Mouse (Mus musculus) midbrain, embryonic 11.5 days (tissue): Measurements from ENCODE around the gene Adra2a. TPM values are rescaled to one million over a fixed set of nuclear protein-coding genes. Genes with fewer than 3 reads are reported as not detected.
A peak's percentile ranks its signal among the peaks of the same experiment; 100 is the strongest.

Source experiments
- ATAC-seq: fragments of 200-750 bp; cut with Nextera tagmentation; 2 replicates; pipeline ENCODE4 v1.8.0; 2017; ENCODE audit warnings: moderate TSS enrichment, moderate library complexity; ENCODE audit not compliant: low FRiP score
- DNase-seq: peaks from one replicate; pipeline ENCODE4 v3.0.0; 2015; ENCODE audit warnings: low spot score; ENCODE audit errors: missing footprints
- H3K27ac ChIP-seq: fragments of 300-500 bp; sonication (generic); 2 replicates; pipeline ENCODE4 v1.5.1; 2014; ENCODE audit warnings: low read depth, low read length
- H3K27me3 ChIP-seq: fragments of 300-500 bp; sonication (generic); 2 replicates; pipeline ENCODE4 v1.6.1; 2014; ENCODE audit warnings: mild to moderate bottlenecking, low read length, moderate library complexity, mixed read lengths; ENCODE audit not compliant: control insufficient read depth, insufficient read depth
- H3K36me3 ChIP-seq: fragments of 300-500 bp; sonication (generic); 2 replicates; pipeline ENCODE4 v1.6.1; 2014; ENCODE audit warnings: mild to moderate bottlenecking, low read length, moderate library complexity, mixed read lengths; ENCODE audit not compliant: control insufficient read depth, insufficient read depth
- H3K4me1 ChIP-seq: fragments of 300-500 bp; sonication (generic); 2 replicates; pipeline ENCODE4 v1.6.1; 2014; ENCODE audit warnings: low read length; ENCODE audit not compliant: control insufficient read depth, insufficient read depth
- H3K4me2 ChIP-seq: fragments of 300-500 bp; sonication (generic); 2 replicates; pipeline ENCODE4 v1.6.1; 2014; ENCODE audit warnings: mild to moderate bottlenecking, moderate library complexity
- H3K4me3 ChIP-seq: fragments of 300-500 bp; sonication (generic); 2 replicates; pipeline ENCODE4 v1.5.1; 2014; ENCODE audit warnings: low read depth, low read length
- H3K9ac ChIP-seq: fragments of 300-500 bp; sonication (generic); 2 replicates; pipeline ENCODE4 v1.6.1; 2014; ENCODE audit warnings: low read length
- H3K9me3 ChIP-seq: fragments of 300-500 bp; sonication (generic); 2 replicates; pipeline ENCODE4 v1.6.1; 2016; ENCODE audit warnings: low read length; ENCODE audit not compliant: control insufficient read depth
- WGBS: fragments of 180-500 bp; shearing (Covaris S2); extraction: QIAGEN DNeasy Blood & Tissue Kit; methylation state at CpG from one replicate; pipeline ENCODE4 v1.1.7; 2014; 5-methylcytosine and 5-hydroxymethylcytosine counted together
- polyA plus RNA-seq: library from polyadenylated mRNA; unstranded; fragments of >200 nt; fragmentation: Nextera tagmentation; extraction: Ambion mirVana; gene quantifications from 2 replicates; pipeline ENCODE4 v1.2.1, GENCODE M21; 2014

Gene Adra2a
- polyA plus RNA-seq = 1.3 and 1.4 TPM in 2 replicates

- Histone ChIP-seq H3K27ac (no peak within 1 kb of the TSS), H3K27me3 (peaks cover 37% of the 10 kb centered on the region)
These were observed at the start of gene Adra2a for GRCm38 (mm10) chr19:54043851-54044250. TSS of gene Adra2a (plus strand) at chr19:54044151.

GRCm38 (mm10) chr19:53994276-53994675, 49.7 kb upstream of the Adra2a start:
- H3K36me3 ChIP-seq = no peaks in the 10 kb centered on the region
- H3K27ac ChIP-seq = no peak overlapping the region
- H3K4me3 ChIP-seq = no peak overlapping the region
- H3K4me1 ChIP-seq = no peaks in the 10 kb centered on the region
- H3K27me3 ChIP-seq = no peaks in the 10 kb centered on the region
- no peaks in the 10 kb centered on the region for H3K9me3 ChIP-seq
- DNase-seq = no peak
- no peak for ATAC-seq
- H3K9ac ChIP-seq = no peak overlapping the region
- 83% methylated on average over 1 of the region's 1 CpGs for WGBS
- H3K4me2 ChIP-seq = no peak overlapping the region

More at GRCm38 (mm10) chr19:54043851-54044250, at the start of gene Adra2a:
- peak within 1 kb of the TSS; percentile 52 for H3K4me3 ChIP-seq
- 73% methylated on average over 5 of the region's 5 CpGs for WGBS
- H3K4me2 ChIP-seq = peak within 1 kb of the TSS; percentile 99
- no peaks in the 10 kb centered on the region for H3K9me3 ChIP-seq
- DNase-seq (no peak), ATAC-seq (no peak)
- H3K9ac ChIP-seq = peak within 1 kb of the TSS; percentile 57
- H3K36me3 ChIP-seq = no peaks in the 10 kb centered on the region
- peaks cover 23% of the 10 kb centered on the region for H3K4me1 ChIP-seq

GRCm38 (mm10) chr19:54010973-54011372, 33.0 kb upstream of the Adra2a start:
- DNase-seq (no peak), ATAC-seq (no peak)
- Histone ChIP-seq H3K4me2 (no peak overlapping the region), H3K27ac (no peak overlapping the region), H3K4me1 (no peaks in the 10 kb centered on the region), H3K4me3 (no peak overlapping the region), H3K36me3 (no peaks in the 10 kb centered on the region), H3K9me3 (no peaks in the 10 kb centered on the region), H3K9ac (no peak overlapping the region), H3K27me3 (no peaks in the 10 kb centered on the region)
- 66% methylated on average over 4 of the region's 4 CpGs for WGBS

- no peaks in the 10 kb centered on the region for H3K4me1 ChIP-seq
- WGBS = 94% methylated on average over 5 of the region's 5 CpGs
- no peak overlapping the region for H3K4me2 ChIP-seq
- H3K9ac ChIP-seq = no peak overlapping the region
- no peaks in the 10 kb centered on the region for H3K27me3 ChIP-seq
- no peak overlapping the region for H3K27ac ChIP-seq
- no peak for DNase-seq
- no peaks in the 10 kb centered on the region for H3K9me3 ChIP-seq
- no peaks in the 10 kb centered on the region for H3K36me3 ChIP-seq
- no peak overlapping the region for H3K4me3 ChIP-seq
- ATAC-seq = no peak
These were observed 29.0 kb upstream of the Adra2a start for GRCm38 (mm10) chr19:54014999-54015398.

- DNase-seq = no peak
- ATAC-seq = no peak
- no peaks in the 10 kb centered on the region for H3K9me3 ChIP-seq
- H3K4me1 ChIP-seq = no peaks in the 10 kb centered on the region
- no peak overlapping the region for H3K4me3 ChIP-seq
- H3K36me3 ChIP-seq = no peaks in the 10 kb centered on the region
- 89% methylated on average over 5 of the region's 5 CpGs for WGBS
- H3K4me2 ChIP-seq = no peak overlapping the region
- no peak overlapping the region for H3K27ac ChIP-seq
- H3K27me3 ChIP-seq = no peaks in the 10 kb centered on the region
- H3K9ac ChIP-seq = no peak overlapping the region
These were observed 28.4 kb upstream of the Adra2a start for GRCm38 (mm10) chr19:54015503-54015902.

GRCm38 (mm10) chr19:54035100-54035499, 8.9 kb upstream of the Adra2a start:
- H3K27ac ChIP-seq = no peak overlapping the region
- peaks cover 2% of the 10 kb centered on the region; the same call in 1 of the 2 replicates for H3K36me3 ChIP-seq
- no peak overlapping the region for H3K4me3 ChIP-seq
- WGBS = 86% methylated on average over 6 of the region's 6 CpGs
- H3K9me3 ChIP-seq = no peaks in the 10 kb centered on the region
- ATAC-seq (no peak), DNase-seq (peak; percentile 79)
- no peaks in the 10 kb centered on the region for H3K4me1 ChIP-seq
- no peak overlapping the region for H3K4me2 ChIP-seq
- no peak overlapping the region for H3K9ac ChIP-seq
- no peaks in the 10 kb centered on the region for H3K27me3 ChIP-seq

GRCm38 (mm10) chr19:54039441-54039840, 4.5 kb upstream of the Adra2a start:
- H3K36me3 ChIP-seq = no peaks in the 10 kb centered on the region
- H3K27ac ChIP-seq = no peak overlapping the region
- no peak overlapping the region for H3K4me2 ChIP-seq
- WGBS = 74% methylated on average over 7 of the region's 7 CpGs
- DNase-seq (no peak), ATAC-seq (no peak)
- no peaks in the 10 kb centered on the region for H3K4me1 ChIP-seq
- no peak overlapping the region for H3K9ac ChIP-seq
- H3K4me3 ChIP-seq = no peak overlapping the region
- no peaks in the 10 kb centered on the region for H3K27me3 ChIP-seq
- no peaks in the 10 kb centered on the region for H3K9me3 ChIP-seq

- no peak for ATAC-seq
- no peaks in the 10 kb centered on the region for H3K9me3 ChIP-seq
- no peak overlapping the region for H3K9ac ChIP-seq
- peaks cover 3% of the 10 kb centered on the region for H3K4me1 ChIP-seq
- H3K4me3 ChIP-seq = no peak overlapping the region
- H3K27ac ChIP-seq = no peak overlapping the region
- 70% methylated on average over 4 of the region's 4 CpGs for WGBS
- DNase-seq = peak; percentile 70
- H3K27me3 ChIP-seq = peaks cover 4% of the 10 kb centered on the region
- no peak overlapping the region for H3K4me2 ChIP-seq
- no peaks in the 10 kb centered on the region for H3K36me3 ChIP-seq
These were observed 3.5 kb upstream of the Adra2a start for GRCm38 (mm10) chr19:54040356-54041028.

GRCm38 (mm10) chr19:54041029-54041367, 3.0 kb upstream of the Adra2a start:
- Histone ChIP-seq H3K4me1 (peaks cover 7% of the 10 kb centered on the region), H3K9me3 (no peaks in the 10 kb centered on the region), H3K4me2 (no peak overlapping the region), H3K36me3 (no peaks in the 10 kb centered on the region), H3K9ac (no peak overlapping the region), H3K27me3 (peaks cover 9% of the 10 kb centered on the region), H3K4me3 (no peak overlapping the region), H3K27ac (no peak overlapping the region)
- WGBS = 35% methylated on average over 5 of the region's 5 CpGs
- no peak for ATAC-seq
- DNase-seq = peak; percentile 82
